Mouse (Mus musculus) effector memory CD4-positive, alpha-beta T cell, adult 7 months (primary cell): ENCODE measurements around the gene Ubtfl1. TPM values are rescaled to one million over a fixed set of nuclear protein-coding genes. Genes with fewer than 3 reads are reported as not detected.

Experiments used
- polyA plus RNA-seq: library from polyadenylated mRNA; unstranded; fragments of 100-300 nt; shearing (Covaris generic); gene quantifications from one replicate; pipeline ENCODE4 v1.2.1, GENCODE M21; 2017

Ubtfl1 gene
- polyA plus RNA-seq = 0.15 TPM

GRCm38 (mm10) chr9:18404118-18404517, at the start of gene Ubtfl1:
Gene Ubtfl1 (plus strand): TSS chr9:18404418.

DNA sequence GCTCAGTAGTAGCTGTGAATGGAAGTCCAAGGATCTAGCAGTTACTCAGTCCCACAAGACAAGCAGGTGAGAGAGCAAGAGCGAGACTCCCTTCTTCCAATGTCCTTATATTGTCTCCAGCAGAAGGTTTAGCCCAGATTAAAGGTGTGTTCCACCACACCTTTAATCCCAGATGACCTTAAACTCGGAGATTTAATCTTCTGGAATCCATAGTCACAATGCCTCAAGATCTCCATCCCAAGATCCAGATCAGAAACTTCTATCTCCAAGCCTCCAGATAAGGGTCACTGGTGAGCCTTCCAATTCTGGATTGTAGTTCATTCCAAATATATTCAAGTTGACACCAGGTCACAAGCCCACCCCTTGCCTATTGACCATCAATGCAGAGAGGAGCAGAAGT, 1.3 kb upstream of the Ubtfl1 start, which contains the start of gene Naalad2:
Gene Naalad2 (minus strand): TSS at position 101 of the 400 bp plus-strand sequence.

DNA sequence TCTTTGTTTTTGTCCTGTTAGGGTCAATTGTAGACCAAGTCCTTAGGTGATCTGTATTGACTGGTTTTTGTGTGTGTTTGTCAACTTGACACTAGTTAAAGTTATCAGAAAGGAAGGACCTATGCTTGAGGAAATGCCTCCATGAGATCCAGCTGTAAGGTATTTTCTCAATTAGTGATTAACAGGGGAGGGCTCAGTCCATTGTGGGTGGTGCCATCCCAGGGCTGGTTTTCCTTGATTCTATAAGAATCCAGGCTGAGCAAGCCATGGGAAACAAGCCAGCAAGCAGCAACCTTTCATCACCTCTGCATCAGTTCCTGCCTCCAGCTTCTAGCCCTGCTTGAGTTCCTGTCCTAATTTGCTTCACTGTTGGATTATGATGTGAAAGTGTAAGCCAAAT, 26.1 kb downstream of the Ubtfl1 start, which contains the start of gene Mbd3l2:
Gene Mbd3l2 (plus strand): TSS at position 301 of the 400 bp plus-strand sequence.

Other genes with a start within 250 kb of the Ubtfl1 start
- gene Chordc1, start 112.3 kb upstream of the Ubtfl1 start, polyA plus RNA-seq = 126 TPM
- not detected for gene Naalad2, start 1.4 kb upstream of the Ubtfl1 start, polyA plus RNA-seq
- not detected for gene Mbd3l2, start 26.2 kb downstream of the Ubtfl1 start, polyA plus RNA-seq
- 0.63 TPM for gene Zfp558, start 73.8 kb downstream of the Ubtfl1 start, polyA plus RNA-seq
- gene Mbd3l1, start 73.9 kb downstream of the Ubtfl1 start, polyA plus RNA-seq = not detected